Mouse (Mus musculus) ES-Bruce4 (cell line): ENCODE data around the gene Cyp2j6.

ENCODE experiments used
- CTCF ChIP-seq: IDR thresholded peaks from one replicate; pipeline ENCODE4 v1.8.1; 2011; ENCODE audit warnings: low read depth, low read length
- POLR2A ChIP-seq: IDR thresholded peaks from one replicate; pipeline ENCODE4 v1.8.1; 2011; ENCODE audit warnings: low read length; ENCODE audit not compliant: insufficient read depth

DNA sequence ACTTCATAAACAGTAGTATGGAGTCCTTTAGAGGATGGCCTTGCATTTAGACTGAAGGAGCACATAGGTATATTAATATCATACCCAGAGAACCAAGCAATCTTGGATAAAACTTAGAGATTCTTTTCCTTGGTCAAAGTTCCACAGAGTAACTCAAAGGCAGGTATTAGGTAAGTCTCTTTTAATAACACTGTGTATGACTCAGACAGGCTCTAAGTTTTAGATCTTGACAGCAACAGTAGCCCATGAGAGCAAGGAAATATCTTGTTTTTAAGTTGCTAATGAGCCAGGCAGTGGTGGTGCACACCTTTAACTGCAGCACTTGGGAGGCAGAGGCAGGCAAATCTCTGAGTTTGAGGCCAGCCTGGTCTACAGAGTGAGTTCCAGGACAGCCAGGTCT, 12.3 kb upstream of the Cyp2j6 start:
- TF ChIP-seq CTCF (no peak), POLR2A (no peak)
